Mouse (Mus musculus) embryonic facial prominence, embryonic 10.5 days (tissue): ENCODE measurements at regions not wholly inside any gene's neighbourhood (a gene's known extent, or its start where the extent isn't known, plus 50 kb on each side); places are given as distances from the start of the nearest gene placed in this dataset.

Experiments
- DNase-seq: peaks from one replicate; pipeline ENCODE4 v3.0.0-alpha.2; 2017; ENCODE audit warnings: low spot score
- H3K27ac ChIP-seq: fragments of 300-500 bp; sonication (generic); replicated peaks from 2 replicates; pipeline ENCODE4 v1.5.1; 2016; ENCODE audit warnings: mild to moderate bottlenecking
- H3K27me3 ChIP-seq: fragments of 300-500 bp; sonication (generic); replicated peaks from 2 replicates; pipeline ENCODE4 v1.6.1; 2016; ENCODE audit warnings: low read depth, mild to moderate bottlenecking; ENCODE audit not compliant: poor library complexity, severe bottlenecking
- H3K36me3 ChIP-seq: fragments of 300-500 bp; sonication (generic); replicated peaks from 2 replicates; pipeline ENCODE4 v1.6.1; 2016; ENCODE audit warnings: mild to moderate bottlenecking, moderate library complexity
- H3K4me1 ChIP-seq: fragments of 300-500 bp; sonication (generic); 2 replicates; pipeline ENCODE4 v1.6.1; 2016
- H3K4me3 ChIP-seq: fragments of 300-500 bp; sonication (generic); 2 replicates; pipeline ENCODE4 v1.5.1; 2016; ENCODE audit warnings: mild to moderate bottlenecking, moderate library complexity
- H3K9me3 ChIP-seq: fragments of 300-500 bp; sonication (generic); 2 replicates; pipeline ENCODE4 v1.6.1; 2016; ENCODE audit warnings: mild to moderate bottlenecking
- WGBS: fragments of 180-500 bp; shearing (Covaris S2); methylation state at CpG from one replicate; pipeline ENCODE4 v1.1.7; 2016; 5-methylcytosine and 5-hydroxymethylcytosine counted together

DNA sequence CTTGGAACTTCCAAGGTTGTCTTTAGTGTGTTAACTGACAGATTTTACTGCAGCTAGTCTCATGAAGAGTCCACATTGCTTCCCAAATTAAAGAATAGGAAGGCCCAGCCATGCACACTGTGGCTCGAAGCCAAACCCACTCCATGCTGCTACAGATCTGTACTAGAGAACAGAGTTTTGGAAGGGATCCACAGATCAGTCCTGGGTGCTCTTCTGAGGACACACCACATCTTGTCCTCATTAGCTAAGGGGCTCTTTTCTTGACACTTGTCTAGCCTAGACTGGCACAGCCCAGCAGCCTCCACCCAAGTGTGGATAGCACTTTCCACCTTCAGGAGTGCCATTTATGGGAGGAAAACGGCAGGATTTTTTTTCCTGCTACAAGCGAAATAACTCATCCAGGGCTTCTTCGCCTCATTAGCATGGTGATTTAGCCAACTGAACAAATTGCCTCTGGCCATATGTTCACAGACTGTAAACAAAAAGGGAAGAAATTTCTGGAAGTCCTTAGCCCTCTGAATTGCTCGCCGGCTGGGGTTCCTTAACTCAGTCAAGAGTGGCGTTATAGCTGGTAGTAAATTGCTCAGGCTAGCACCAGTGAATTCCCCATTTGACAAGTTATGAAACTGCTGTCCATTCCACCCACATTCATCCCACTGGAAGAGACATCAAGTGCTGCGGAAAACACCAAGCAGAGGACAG is 690.4 kb downstream of the Defb40 start:
- Histone ChIP-seq H3K36me3 (no peaks in the 10 kb centered on the region), H3K27me3 (no peaks in the 10 kb centered on the region), H3K9me3 (no peaks in the 10 kb centered on the region), H3K4me1 (no peaks in the 10 kb centered on the region), H3K4me3 (no peak overlapping the region), H3K27ac (no peak overlapping the region)
- WGBS: 79% methylated on average over 8 of the region's 8 CpGs
- DNase-seq: no peak

DNA sequence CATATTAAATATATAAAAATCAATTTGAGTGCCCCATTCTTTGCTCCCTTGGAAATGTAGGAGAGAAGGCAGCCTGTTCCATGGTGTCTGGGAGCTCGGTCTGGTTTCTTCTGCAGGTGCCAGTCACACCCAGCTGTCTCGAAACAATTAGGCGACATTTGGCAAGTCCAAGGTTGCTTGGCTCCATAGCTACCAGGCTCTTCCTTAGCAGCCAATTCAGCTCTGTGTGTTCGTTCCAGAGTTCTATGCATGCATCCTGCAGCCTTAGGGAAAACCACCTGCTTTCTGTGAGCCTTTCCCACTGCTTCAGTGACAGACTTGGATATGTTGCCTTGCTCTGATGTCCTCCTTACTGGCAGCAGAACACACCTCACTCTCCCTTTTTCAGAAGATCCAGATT is 698.1 kb downstream of the Defb40 start:
- no peaks in the 10 kb centered on the region for H3K9me3 ChIP-seq
- 87% methylated on average over 4 of the region's 4 CpGs for WGBS
- no peaks in the 10 kb centered on the region for H3K27me3 ChIP-seq
- H3K27ac ChIP-seq: no peak overlapping the region
- no peak for DNase-seq
- H3K4me1 ChIP-seq: no peaks in the 10 kb centered on the region
- no peak overlapping the region for H3K4me3 ChIP-seq
- no peaks in the 10 kb centered on the region for H3K36me3 ChIP-seq

DNA sequence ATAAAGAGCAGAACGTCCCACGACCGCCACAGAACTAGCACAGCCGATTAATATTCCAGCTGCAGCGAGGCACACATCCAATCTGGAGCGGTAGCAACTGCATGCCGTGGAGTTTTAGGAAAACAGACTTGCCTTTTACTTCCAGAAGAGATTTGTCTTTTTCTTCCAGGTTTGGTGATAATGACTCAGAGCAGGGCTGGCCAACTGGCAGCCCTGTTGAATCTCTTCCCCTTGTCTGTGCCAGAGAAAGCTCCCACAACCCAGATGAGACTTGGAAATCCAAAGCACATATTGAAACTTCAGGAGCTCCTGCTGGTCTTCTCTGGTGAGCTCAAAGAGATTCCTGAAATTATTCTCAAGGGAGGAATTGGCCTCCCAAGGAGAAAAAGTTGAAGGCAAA is 709.8 kb downstream of the Defb40 start:
- Histone ChIP-seq H3K27ac (no peak overlapping the region), H3K4me1 (no peaks in the 10 kb centered on the region), H3K4me3 (no peak overlapping the region), H3K36me3 (no peaks in the 10 kb centered on the region), H3K9me3 (no peaks in the 10 kb centered on the region), H3K27me3 (no peaks in the 10 kb centered on the region)
- WGBS: 91% methylated on average over 7 of the region's 7 CpGs
- no peak for DNase-seq

GRCm38 (mm10) chr8:18258287-18258961 is 719.6 kb downstream of the Defb40 start:
- Histone ChIP-seq H3K36me3 (no peaks in the 10 kb centered on the region), H3K27ac (no peak overlapping the region), H3K27me3 (no peaks in the 10 kb centered on the region), H3K4me3 (no peak overlapping the region), H3K4me1 (no peaks in the 10 kb centered on the region), H3K9me3 (no peaks in the 10 kb centered on the region)
- DNase-seq: no peak
- WGBS: 90% methylated on average over 7 of the region's 7 CpGs

GRCm38 (mm10) chr8:18246299-18246698 is 731.8 kb downstream of the Defb40 start:
- 88% methylated on average over 12 of the region's 12 CpGs for WGBS
- DNase-seq: no peak
- no peaks in the 10 kb centered on the region for H3K4me1 ChIP-seq

DNA sequence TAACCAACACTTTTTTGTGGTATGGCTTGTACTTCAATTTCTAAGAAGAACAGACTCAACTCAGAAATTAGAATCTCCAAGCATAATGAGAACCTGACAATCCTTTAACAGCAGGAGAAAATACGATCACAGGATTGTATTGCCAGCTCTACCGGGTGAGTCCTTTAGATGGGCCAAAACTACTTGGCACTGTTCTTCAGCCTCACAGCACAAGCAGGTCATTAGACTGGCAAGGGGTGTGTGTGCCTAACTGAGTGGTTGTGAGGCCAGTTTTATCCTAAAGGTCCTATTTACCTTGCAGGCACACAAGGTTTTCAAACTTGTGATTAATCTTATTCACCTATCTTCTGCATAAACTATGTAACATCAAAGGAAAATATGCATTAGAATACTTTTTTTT is 760.5 kb downstream of the Defb40 start:
- 94% methylated on average over 2 of the region's 2 CpGs for WGBS
- H3K36me3 ChIP-seq: no peaks in the 10 kb centered on the region

More at GRCm38 (mm10) chr8:18246299-18246698, 731.8 kb downstream of the Defb40 start:
- Histone ChIP-seq H3K27me3 (no peaks in the 10 kb centered on the region), H3K4me3 (no peak overlapping the region), H3K36me3 (no peaks in the 10 kb centered on the region), H3K27ac (no peak overlapping the region), H3K9me3 (no peaks in the 10 kb centered on the region)

GRCm38 (mm10) chr8:18217192-18217591 is 760.9 kb downstream of the Defb40 start:
- Histone ChIP-seq H3K27ac (no peak overlapping the region), H3K4me3 (no peak overlapping the region), H3K9me3 (no peaks in the 10 kb centered on the region), H3K27me3 (no peaks in the 10 kb centered on the region), H3K4me1 (no peaks in the 10 kb centered on the region), H3K36me3 (no peaks in the 10 kb centered on the region)
- WGBS: 92% methylated on average over 7 of the region's 7 CpGs
- no peak for DNase-seq

More for the DNA sequence above, 760.5 kb downstream of the Defb40 start:
- Histone ChIP-seq H3K9me3 (no peaks in the 10 kb centered on the region), H3K27me3 (no peaks in the 10 kb centered on the region), H3K27ac (no peak overlapping the region), H3K4me1 (no peaks in the 10 kb centered on the region), H3K4me3 (no peak overlapping the region)
- no peak for DNase-seq

- 88% methylated on average over 1 of the region's 1 CpGs for WGBS
- no peaks in the 10 kb centered on the region for H3K4me1 ChIP-seq
- H3K36me3 ChIP-seq: no peaks in the 10 kb centered on the region
- H3K4me3 ChIP-seq: no peak overlapping the region
- DNase-seq: no peak
- H3K27me3 ChIP-seq: no peaks in the 10 kb centered on the region
- no peak overlapping the region for H3K27ac ChIP-seq
- no peaks in the 10 kb centered on the region for H3K9me3 ChIP-seq
Measured at GRCm38 (mm10) chr8:18216516-18216915, 761.5 kb downstream of the Defb40 start.

DNA sequence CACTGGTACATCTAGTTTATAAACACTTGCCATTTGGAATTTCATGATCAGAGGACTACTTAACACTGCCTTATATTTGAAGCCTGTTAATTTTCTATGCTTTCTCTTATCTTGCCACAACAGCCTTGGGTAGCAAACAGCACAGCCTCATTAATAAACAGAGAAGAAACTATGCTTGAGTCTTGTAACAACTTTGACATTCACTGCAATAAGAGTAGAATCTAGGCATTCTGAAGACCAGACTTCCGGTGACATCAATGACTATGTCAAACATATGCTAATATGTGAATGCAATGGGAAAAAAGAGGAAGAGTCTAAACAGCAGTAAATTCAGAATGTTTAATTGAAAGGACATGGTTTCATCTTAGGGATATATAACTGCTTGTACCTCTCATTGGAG is 768.0 kb downstream of the Defb40 start:
- H3K9me3 ChIP-seq: no peaks in the 10 kb centered on the region
- no peaks in the 10 kb centered on the region for H3K4me1 ChIP-seq
- H3K27ac ChIP-seq: no peak overlapping the region
- H3K27me3 ChIP-seq: no peaks in the 10 kb centered on the region
- no peak overlapping the region for H3K4me3 ChIP-seq
- DNase-seq: no peak
- H3K36me3 ChIP-seq: no peaks in the 10 kb centered on the region
- WGBS: 90% methylated on average over 1 of the region's 1 CpGs

- Histone ChIP-seq H3K4me3 (no peak overlapping the region), H3K36me3 (no peaks in the 10 kb centered on the region), H3K4me1 (no peaks in the 10 kb centered on the region), H3K27me3 (no peaks in the 10 kb centered on the region), H3K27ac (no peak overlapping the region), H3K9me3 (no peaks in the 10 kb centered on the region)
- DNase-seq: no peak
- WGBS: 78% methylated on average over 1 of the region's 1 CpGs
Measured at GRCm38 (mm10) chr8:18208658-18209057, 769.4 kb downstream of the Defb40 start.

- no peaks in the 10 kb centered on the region for H3K27me3 ChIP-seq
- no peaks in the 10 kb centered on the region for H3K36me3 ChIP-seq
- no peaks in the 10 kb centered on the region for H3K4me1 ChIP-seq
- no peak overlapping the region for H3K4me3 ChIP-seq
- H3K9me3 ChIP-seq: no peaks in the 10 kb centered on the region
- no peak for DNase-seq
- H3K27ac ChIP-seq: no peak overlapping the region
Measured at GRCm38 (mm10) chr8:18187486-18187885, 790.6 kb downstream of the Defb40 start.

- H3K27ac ChIP-seq: no peak overlapping the region
- 87% methylated on average over 7 of the region's 7 CpGs for WGBS
- no peak overlapping the region for H3K4me3 ChIP-seq
- H3K4me1 ChIP-seq: no peaks in the 10 kb centered on the region
- no peak for DNase-seq
- no peaks in the 10 kb centered on the region for H3K9me3 ChIP-seq
- no peaks in the 10 kb centered on the region for H3K36me3 ChIP-seq
- H3K27me3 ChIP-seq: no peaks in the 10 kb centered on the region
Measured at GRCm38 (mm10) chr8:18175544-18176092, 802.4 kb downstream of the Defb40 start.

- H3K4me1 ChIP-seq: peaks cover 14% of the 10 kb centered on the region
- no peaks in the 10 kb centered on the region for H3K36me3 ChIP-seq
- 0 out of 2 replicates have a peak, but pooled peaks cover 4% of the 10 kb centered on the region for H3K27me3 ChIP-seq
- peak; percentile 23 for DNase-seq
- H3K4me3 ChIP-seq: no peak overlapping the region
- H3K27ac ChIP-seq: no peak overlapping the region
- no peaks in the 10 kb centered on the region for H3K9me3 ChIP-seq
- WGBS: 25% methylated on average over 6 of the region's 6 CpGs
Measured at GRCm38 (mm10) chr8:18158619-18159018, 819.4 kb downstream of the Defb40 start.
